ENCODE assay signal across 23 mouse cellular contexts in genomic region chr19:6216046-6216705, GRCm38 (mm10). TPM values are rescaled to one million over a fixed set of nuclear protein-coding genes. Genes with fewer than 3 reads are reported as not detected.
"Had no signal": no experiment of that assay in that cellular context is flagged by ENCODE, and none has a peak within 500 bp of the region (broad histone marks: within the 10 kb centered on the region; RNA-seq: fewer than 3 reads in every experiment).

No protein-coding gene starts in this region.

- DNase-seq: gastrocnemius, adult 2 months; gastrocnemius, postnatal 10 days; gastrocnemius, postnatal 25 days; heart, adult 18-20 months; heart, postnatal 10 days; heart, postnatal 4 days; kidney, adult 18-20 months; kidney, adult 8-10 months; kidney, postnatal 10 days; kidney, postnatal 25 days; kidney, postnatal 4 days; liver; liver, embryonic 13.5 days had no signal

RNA-seq across cellular contexts. Expression of gene Gpha2, which starts 10.0 kb away (rescaled TPM):
- total RNA-seq: gastrocnemius, adult 2 months; gastrocnemius, postnatal 10 days; gastrocnemius, postnatal 25 days; gastrocnemius, postnatal 4 days; granulocyte monocyte progenitor cell, adult 5-6 weeks; heart, adult 18-20 months; heart, adult 8-10 months; heart, postnatal 10 days; heart, postnatal 25 days; heart, postnatal 4 days; layer of hippocampus, adult 2 months; layer of hippocampus, postnatal 10 days; layer of hippocampus, postnatal 25 days; left cerebral cortex, adult 2 months; left cerebral cortex, postnatal 14 days; left cerebral cortex, postnatal 36 days had no signal

RNA-seq across cellular contexts. Expression of gene Majin, which starts 32.0 kb away (rescaled TPM):
- total RNA-seq: gastrocnemius, adult 2 months; gastrocnemius, postnatal 10 days; gastrocnemius, postnatal 25 days; gastrocnemius, postnatal 4 days; granulocyte monocyte progenitor cell, adult 5-6 weeks; heart, adult 18-20 months; heart, adult 8-10 months; heart, postnatal 10 days; heart, postnatal 25 days; heart, postnatal 4 days; layer of hippocampus, adult 2 months; layer of hippocampus, postnatal 10 days; layer of hippocampus, postnatal 25 days; left cerebral cortex, adult 2 months had no signal
